Mouse (Mus musculus): ENCODE results near the gene Epha3.

The Epha3 gene

GRCm38 (mm10) chr16:63653393-63653918 lies 210.5 kb downstream of the Epha3 start:
- no peak for DNase-seq (ENCODE audit: low spot score in 2 of 2)

- DNase-seq (ENCODE audit: low spot score in 2 of 2), result no peak
Measured at GRCm38 (mm10) chr16:63650760-63651159, 213.2 kb downstream of the Epha3 start.

GRCm38 (mm10) chr16:63646577-63646976 lies 217.4 kb downstream of the Epha3 start:
- no peak for DNase-seq (ENCODE audit: low spot score in 2 of 2)

- DNase-seq (ENCODE audit: low spot score in 2 of 2), result no peak
Measured at GRCm38 (mm10) chr16:63642641-63643040, 221.3 kb downstream of the Epha3 start.

- DNase-seq (ENCODE audit: low spot score in 2 of 2), result no peak
Measured at GRCm38 (mm10) chr16:63641603-63642002, 222.4 kb downstream of the Epha3 start.

GRCm38 (mm10) chr16:63638701-63639100 lies 225.3 kb downstream of the Epha3 start:
- DNase-seq (ENCODE audit: low spot score in 2 of 2), result no peak

- DNase-seq (ENCODE audit: low spot score in 2 of 2), result no peak
Measured at GRCm38 (mm10) chr16:63633748-63634166, 230.2 kb downstream of the Epha3 start.

- DNase-seq (ENCODE audit: low spot score in 2 of 2), result no peak
Measured at GRCm38 (mm10) chr16:63625229-63625628, 238.7 kb downstream of the Epha3 start.

- DNase-seq (ENCODE audit: low spot score in 2 of 2), result no peak
Measured at GRCm38 (mm10) chr16:63621845-63622244, 242.1 kb downstream of the Epha3 start.

GRCm38 (mm10) chr16:63615396-63615795 lies 248.6 kb downstream of the Epha3 start:
- no peak for DNase-seq (ENCODE audit: low spot score in 2 of 2)

- no peak for DNase-seq (ENCODE audit: low spot score in 2 of 2)
Measured at GRCm38 (mm10) chr16:63613006-63613405, 251.0 kb downstream of the Epha3 start.

GRCm38 (mm10) chr16:63600229-63600628 lies 263.7 kb downstream of the Epha3 start:
- no peak for DNase-seq (ENCODE audit: low spot score in 2 of 2)

- DNase-seq (ENCODE audit: low spot score in 2 of 2), result no peak
Measured at GRCm38 (mm10) chr16:63594656-63595055, 269.3 kb downstream of the Epha3 start.

GRCm38 (mm10) chr16:63569746-63570145 lies 294.2 kb downstream of the Epha3 start:
- no peak for DNase-seq (ENCODE audit: low spot score in 2 of 2)

- DNase-seq (ENCODE audit: low spot score in 2 of 2), result no peak
Measured at GRCm38 (mm10) chr16:63566106-63566836, 297.7 kb downstream of the Epha3 start.

GRCm38 (mm10) chr16:63556410-63557146 lies 307.4 kb downstream of the Epha3 start:
- no peak for DNase-seq (ENCODE audit: low spot score in 2 of 2)

GRCm38 (mm10) chr16:63552531-63552930 lies 311.4 kb downstream of the Epha3 start:
- no peak for DNase-seq (ENCODE audit: low spot score in 2 of 2)

GRCm38 (mm10) chr16:63539489-63539888 lies 324.5 kb downstream of the Epha3 start:
- DNase-seq (ENCODE audit: low spot score in 2 of 2), result no peak

- no peak for DNase-seq (ENCODE audit: low spot score in 2 of 2)
Measured at GRCm38 (mm10) chr16:63528821-63529220, 335.2 kb downstream of the Epha3 start.

GRCm38 (mm10) chr16:63517636-63518035 lies 346.3 kb downstream of the Epha3 start:
- no peak for DNase-seq (ENCODE audit: low spot score in 2 of 2)

GRCm38 (mm10) chr16:63510069-63510468 lies 353.9 kb downstream of the Epha3 start:
- DNase-seq (ENCODE audit: low spot score in 2 of 2), result no peak

- DNase-seq (ENCODE audit: low spot score in 2 of 2), result no peak
Measured at GRCm38 (mm10) chr16:63506437-63506836, 357.5 kb downstream of the Epha3 start.

- no peak for DNase-seq (ENCODE audit: low spot score in 2 of 2)
Measured at GRCm38 (mm10) chr16:63501456-63501855, 362.5 kb downstream of the Epha3 start.

Data from thymus, postnatal 10 days (tissue).